Mouse (Mus musculus) layer of hippocampus, adult 11-12 months (tissue): ENCODE measurements around the gene Ofcc1.

Experiments
- DNase-seq: peaks from one replicate; pipeline ENCODE4 v3.0.0; 2022; ENCODE audit warnings: low spot score

Gene Ofcc1

DNA sequence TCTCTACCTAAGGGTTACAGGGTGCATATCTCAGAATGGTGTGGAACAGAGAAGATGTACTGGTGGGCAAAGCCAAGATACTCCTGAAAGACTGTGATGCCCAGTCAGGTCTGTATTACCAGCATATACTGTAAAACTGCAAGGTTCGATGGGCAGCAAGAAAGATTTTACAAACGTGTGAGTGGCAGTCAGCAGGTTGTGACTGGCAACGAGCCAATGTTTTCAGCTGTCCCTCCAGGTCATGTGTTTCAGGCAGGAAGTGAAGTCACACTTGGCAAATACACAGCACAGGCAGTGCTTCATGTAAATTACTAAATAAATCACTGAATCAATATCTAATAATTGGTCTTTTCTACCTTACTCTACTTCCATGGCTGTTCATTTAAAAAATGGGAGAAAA, at the start of gene Ofcc1:
TSS of gene Ofcc1 (minus strand) at position 163 of the 400 bp plus-strand sequence.
- no peak for DNase-seq

DNA sequence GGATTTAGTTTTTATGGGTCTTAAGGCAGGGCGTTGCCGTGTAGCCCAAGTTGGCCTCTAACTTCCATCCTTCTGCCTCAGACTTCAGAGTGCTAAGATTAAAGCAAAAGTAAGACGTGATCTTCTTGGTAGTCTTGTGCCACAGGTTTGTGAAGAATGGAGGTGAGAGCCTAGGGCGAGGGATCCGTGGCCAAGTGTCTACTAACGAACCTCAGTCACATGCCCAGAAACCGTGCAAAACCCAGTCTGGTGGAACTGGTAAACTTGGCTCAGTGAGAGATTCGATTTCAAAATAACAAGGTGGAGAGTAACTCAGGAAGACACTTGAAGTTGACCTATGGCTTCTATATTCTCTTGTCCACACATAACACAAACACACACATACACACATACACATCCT, 28.9 kb upstream of the Ofcc1 start:
- DNase-seq: no peak

DNA sequence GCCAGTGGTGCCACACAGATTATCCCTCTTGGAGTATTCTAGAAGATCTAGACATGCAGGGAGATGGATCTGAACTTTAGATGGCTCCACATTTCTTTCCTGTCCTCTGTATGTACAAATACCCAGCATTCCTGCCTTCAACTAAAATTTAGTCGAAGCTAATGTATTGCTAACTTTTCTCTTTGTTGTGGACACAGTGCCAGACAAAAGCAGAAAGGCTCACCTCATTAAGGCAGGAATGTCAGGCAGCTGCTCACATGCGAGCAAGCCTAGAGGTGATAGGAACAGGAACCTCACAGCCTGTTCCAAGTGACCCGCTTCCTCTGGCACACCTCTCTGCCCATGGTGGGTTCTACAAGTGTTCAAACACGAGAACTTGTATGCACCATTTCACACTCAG, 26.2 kb upstream of the Ofcc1 start:
- no peak for DNase-seq

DNA sequence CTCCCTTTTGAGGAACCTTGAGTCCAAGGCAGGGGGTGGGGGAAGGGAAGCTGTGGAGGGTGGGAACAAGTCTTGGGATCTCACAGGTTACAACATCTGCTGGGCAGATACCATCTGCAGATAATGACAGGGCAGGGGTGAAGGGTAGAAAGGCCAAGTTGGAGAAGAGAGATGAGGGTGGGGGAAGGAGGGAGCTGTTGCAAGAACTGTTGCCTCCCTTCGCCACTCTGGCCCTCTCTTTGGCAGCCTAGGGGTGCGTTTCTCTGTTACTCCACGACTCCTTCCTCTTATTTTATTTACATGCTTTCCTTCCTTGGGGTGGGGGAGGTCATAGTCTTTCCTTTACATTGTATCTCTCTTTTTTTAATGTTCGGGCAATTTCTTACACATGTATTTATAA, 23.7 kb upstream of the Ofcc1 start:
- no peak for DNase-seq

DNA sequence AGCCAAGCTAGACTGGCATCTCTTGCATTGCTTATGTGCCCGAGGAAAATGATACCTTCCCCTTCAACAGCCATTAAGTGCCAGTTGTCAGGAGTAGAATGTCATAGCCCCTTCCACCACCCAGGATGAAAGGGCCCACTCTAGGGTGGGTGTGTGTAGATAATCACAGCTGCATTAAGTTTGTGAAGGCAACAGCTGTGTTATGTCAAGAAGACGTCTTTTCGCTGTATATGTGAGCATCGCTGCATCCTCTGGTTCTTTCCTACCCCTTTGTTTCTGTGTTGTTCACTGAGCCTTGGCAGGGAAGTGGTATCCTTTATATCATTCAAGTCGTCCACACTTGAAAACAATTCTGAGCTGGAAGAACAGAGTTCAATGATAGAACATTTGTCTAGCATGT, 15.5 kb upstream of the Ofcc1 start:
- no peak for DNase-seq

DNA sequence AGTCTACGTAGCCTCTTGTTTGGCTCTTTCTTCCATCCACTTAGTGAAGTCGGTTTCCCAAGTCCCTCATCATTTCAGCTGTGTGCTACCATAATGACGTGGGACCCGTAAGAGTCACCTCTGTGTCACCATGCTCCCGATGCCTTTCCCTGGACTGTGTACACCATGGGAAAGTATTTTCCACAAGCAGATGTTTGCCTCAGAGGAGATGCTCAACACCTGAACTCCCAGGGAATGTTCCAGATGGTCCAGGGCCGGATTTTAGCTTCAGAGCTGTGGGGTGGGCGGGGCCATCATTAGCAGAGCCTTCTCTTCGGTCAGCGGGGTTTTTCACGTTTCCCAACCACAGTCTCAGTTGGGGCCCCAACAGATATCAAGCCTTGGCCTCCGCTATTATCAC, 5.5 kb upstream of the Ofcc1 start:
- DNase-seq: no peak

DNA sequence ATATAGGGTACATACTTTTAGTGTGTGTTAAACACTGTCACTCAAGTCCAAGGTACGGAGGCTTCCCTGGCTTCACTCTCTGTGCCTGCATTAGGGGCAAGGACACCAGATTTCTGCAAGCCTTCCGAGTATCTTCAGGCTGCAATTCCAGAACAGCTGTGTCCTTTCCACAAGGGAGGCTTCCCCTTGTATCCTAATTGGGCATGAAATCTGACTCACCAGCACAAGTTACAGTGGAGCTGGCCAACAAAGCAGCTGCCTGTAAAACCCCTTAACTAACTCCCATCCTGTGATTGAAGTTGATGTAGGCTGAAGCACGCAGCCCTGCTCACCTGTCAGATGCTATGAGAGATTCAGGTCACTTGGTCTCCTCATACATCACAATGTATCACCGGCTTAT, 3.6 kb upstream of the Ofcc1 start:
- DNase-seq: no peak

DNA sequence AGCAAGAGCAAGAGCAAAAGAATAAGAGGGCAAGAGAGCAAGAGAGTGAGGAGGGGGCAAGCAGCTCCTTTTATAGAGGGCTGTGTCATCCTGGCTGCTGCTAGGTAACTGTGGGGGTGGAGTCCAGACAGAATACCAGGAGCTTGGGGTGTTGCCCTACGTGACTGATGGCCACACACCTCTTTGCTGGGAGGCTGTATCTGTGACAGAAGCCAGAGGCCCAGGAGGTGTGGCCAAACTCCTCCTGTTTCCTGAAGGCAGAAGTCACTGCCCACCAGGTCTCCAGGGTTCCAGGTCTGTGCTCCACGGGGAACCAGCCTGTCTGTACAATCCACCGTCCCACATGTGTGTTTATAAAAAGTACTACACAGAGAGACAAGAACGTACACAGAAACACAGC, 558 bp downstream of the Ofcc1 start:
- DNase-seq: no peak

DNA sequence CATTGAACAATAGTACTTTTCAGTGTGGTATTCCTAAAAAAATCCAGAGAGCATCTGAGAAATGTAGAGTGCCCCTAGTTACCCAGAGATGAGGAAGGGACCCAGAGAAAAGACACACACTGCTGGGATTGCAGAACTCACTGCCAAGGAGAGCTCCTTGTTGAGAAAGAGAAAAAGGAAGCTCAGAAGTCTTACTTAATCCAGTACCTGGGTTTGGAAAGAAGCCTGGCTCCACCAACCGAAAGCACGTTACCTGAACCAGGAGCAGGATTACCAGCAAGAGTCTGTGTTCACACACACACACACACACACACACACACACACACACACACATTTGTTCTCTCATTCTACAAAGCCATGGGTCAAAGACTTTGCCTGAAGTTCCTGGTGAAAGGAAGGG, 14.2 kb downstream of the Ofcc1 start:
- no peak for DNase-seq

DNA sequence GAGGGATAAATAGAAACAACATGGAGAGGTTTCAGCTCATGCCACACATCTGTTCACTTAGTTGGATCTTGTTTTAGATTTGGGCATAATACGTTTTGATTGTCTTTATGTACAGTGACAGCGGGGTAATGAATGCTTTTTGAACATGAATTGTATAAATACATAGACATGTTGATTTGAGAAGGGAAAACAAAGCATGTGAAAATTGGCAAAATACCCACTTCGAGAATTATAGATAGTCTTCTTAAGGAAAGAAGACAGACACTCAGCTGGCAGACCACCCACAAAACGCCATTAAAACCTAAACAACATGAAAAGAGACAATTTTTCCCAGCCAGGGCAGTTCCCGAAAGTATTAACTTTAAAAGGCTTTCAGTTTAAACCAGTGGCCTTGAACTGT, 37.9 kb downstream of the Ofcc1 start:
- no peak for DNase-seq

DNA sequence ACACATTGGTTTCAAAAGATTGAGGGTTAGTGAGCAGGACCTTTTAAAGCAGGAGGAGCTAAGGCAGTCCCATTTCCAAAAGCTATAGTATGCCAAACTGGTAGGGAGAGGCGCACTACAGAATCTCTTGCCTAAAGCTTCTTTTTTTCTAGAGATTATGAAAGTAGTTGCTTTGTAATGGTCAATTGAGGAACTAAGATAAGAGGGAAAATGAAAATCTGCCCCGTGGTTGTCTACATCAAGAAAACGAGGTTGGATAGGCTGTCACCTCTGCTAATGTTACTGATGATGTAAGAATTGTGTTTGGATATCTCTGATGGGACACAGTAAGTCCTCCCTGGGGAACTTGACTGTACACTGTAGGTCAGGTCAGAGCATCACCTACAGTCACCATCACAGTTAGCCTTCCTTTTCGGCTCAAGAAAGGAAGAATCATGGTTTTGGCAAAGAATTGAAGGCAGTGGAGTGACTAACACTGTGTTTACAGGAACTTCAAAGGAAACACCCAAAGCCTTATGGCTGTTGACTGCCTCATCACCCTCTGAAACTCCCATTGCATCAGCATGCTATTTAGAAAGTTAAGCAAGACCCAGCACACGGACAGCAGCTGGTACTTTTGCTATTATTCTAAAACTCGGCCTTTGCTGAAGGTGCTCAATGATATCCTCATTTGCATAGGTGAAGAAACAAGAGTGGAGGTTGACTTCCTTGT, 40.3 kb downstream of the Ofcc1 start:
- no peak for DNase-seq

DNA sequence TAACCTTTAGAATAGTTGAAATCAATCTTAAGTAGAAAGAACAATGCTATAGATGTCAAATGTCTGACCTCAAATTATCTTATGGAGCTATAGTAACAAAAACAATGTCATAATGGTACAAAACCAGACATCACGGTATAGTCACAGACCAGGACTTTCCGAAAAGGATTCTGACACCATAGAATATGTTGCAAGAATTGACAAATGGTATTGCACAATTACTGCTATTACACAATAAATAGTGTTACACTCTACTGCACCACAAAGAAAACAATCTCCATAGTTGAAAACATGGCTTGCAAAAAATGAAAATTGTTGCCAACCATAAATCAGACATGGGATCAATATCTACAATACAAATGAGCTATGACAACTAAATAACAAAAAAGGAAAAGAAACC, 43.5 kb downstream of the Ofcc1 start:
- no peak for DNase-seq

DNA sequence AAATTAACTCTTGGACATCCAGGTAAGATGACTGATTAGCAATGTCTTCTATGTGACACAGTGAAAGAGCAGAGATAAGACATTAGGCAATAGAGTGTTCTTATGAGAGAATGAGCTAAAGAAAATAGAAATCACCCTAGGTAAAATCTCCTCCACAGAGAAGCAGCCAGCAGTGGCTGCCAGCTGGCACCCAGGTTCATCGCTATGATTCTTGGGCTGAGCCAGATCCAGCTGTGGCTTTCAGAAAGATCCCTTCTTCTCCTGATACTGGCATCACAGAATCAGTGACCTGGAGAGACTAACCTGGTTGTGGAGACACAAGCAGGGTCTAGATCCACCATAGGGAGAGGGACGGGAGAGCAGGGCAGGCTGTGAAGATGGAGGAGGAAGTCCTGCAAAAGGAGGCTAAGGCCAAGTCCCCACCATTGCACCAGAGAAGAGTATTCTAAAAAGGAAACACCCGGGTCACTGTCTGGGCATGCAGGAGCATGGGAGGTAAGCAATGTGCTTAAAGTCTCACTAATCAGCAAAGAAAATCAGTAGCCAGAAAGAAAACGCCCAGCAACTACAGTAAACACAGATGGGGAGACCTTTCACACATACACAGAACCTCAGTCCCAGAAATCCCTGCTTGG, 46.0 kb downstream of the Ofcc1 start:
- DNase-seq: no peak

DNA sequence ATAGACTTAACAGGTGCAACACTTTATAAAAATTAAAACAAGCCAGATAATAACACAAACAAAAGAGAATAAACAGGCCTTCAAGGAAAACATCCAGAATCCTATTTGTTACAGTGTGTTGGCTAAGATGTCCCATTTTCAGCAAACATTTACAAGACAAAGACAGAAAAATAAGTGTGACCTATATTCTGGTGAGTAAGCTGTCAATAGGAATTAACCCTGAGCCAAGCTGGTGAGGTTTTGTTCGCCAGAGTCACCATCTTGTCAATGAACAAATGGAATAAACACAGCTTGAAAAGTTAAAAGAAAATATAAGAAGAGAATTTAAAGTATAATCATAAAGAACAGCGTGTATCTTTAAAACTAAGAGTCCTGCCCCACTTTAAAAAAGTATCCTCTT, 68.4 kb downstream of the Ofcc1 start:
- DNase-seq: no peak

DNA sequence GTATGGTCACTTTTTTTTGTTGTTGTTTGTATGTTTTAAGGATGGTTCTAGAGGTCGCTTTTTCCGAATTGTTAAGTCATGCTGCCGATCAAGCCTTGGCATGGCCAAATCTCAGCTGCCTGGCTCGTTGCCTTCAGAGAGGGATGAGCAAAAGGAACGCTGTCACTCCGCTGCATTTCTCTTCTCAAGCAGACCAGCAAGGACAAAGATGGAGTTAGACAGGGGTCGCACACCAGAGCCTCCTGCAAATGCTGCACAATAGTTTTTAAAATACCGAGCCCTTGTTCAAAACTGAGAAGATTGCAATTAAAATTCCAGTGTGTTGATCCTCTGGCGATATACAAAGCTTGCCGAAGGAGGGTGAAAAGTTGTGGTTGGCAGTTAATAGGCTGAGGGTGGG, 70.4 kb downstream of the Ofcc1 start:
- no peak for DNase-seq

DNA sequence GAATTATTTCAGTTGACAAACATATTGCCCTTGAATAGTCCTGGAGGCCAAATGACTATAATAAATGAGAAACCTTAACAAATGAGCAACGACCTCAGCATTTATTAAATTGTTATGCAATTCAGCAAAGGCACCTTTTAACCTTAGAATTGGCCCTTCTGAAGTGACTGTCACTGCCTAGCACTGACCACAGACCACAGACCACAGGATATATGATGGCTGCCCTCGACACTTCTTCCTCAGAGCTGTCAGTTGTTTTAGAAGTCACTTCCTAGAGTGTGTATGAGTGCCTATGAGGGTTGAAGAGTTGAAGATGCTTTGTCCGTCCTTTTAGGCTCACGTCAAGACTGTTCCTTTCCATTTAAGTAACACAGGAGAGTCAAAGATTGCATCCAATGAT, 72.6 kb downstream of the Ofcc1 start:
- DNase-seq: no peak

DNA sequence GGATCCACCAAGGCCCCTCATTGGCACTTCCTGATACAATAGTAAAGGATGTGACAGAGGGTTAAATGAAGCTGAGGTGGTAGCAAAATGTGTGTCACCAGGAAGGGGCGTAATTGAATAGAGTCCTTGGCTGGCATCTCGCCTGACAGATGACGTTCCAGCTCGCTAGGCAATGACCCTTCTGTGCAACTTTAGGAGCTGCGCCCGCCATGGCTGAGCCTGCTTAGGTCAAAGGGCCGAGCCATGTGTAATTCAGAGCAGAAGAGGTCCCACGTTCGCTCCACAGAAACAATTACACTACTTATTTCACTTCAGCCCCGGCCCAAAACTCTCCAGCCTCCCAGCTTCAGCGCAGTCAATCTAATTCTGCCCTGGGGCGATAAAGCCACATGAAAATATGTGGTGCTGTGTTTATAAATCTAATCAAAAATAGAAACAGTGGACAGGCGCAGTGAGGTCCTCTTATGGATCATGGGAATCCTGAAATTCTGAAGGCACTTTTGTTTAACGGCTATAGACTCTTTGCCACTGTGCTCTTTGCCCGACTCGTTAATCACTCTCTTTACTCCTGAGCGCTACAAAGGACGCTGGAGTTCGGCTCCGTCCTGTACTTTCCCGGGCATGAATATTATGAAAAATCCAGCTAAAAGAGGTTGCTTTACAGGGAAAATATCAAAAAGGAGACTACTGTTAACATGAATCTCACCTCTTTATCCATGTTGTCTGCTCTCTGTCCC, 73.8 kb downstream of the Ofcc1 start:
- DNase-seq: no peak

DNA sequence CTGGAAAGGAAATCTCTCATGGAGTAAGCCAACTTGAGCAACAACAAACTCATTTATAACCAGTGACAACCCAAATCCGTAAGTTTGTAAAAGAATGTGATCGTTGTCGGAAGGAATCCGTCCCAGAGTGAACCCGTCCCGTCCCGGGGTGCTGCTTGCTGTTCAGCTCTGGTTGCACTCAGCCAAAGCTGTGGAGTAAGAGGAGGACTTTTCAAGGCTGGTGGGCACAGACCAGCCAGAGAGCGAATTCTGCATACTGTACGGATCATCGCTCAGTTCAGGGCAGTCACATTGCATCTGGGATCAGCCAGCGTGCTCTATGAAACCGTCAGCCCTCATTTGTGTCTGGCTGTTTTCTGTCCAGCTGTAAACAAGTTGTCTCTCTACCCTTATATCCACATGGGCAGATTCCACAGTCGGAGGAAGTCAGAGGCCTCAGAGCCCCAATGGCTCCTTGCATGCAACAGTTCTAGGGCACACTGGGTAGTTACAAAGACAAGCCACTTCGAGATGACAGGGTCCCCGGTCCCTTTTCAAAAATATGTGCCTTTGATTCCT, 75.9 kb downstream of the Ofcc1 start:
- DNase-seq: no peak

DNA sequence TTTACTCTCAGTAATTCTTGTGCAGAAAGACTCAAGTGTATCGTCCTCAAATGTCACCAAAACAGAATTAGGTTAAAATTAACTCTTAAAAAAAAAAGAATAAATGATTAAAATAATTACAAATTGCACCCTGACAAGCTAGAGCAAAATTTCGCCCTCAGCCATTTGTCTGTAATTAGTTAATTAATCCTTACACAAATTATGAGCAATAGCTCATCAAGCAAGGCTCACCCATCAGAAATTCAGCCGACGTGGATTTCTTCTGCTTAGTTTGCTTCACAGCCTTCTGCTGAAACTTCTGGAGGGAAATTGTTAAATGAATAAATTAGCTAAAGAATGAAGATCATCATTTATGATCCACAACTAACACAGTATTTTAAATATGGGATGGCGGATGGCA, 80.6 kb downstream of the Ofcc1 start:
- no peak for DNase-seq

DNA sequence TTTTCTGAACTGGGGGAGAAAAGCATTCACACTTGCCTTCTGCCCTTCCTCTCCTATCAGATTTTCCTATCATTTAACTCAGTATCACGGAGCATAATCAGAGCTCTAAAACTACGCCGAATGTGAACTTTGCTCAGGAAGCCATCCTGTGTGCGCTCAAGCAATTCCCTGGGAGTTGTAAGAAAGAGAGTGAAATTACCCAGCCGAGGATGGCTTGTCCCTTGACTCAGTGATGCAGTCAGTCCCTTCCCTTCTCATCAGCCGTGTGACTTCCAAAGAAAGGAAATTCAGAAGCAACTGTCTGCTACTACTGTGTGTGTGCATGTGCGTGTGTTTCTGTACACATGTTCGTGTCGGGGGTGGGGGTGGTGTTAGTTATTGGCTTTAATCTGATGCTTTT, 93.7 kb downstream of the Ofcc1 start:
- DNase-seq: no peak

DNA sequence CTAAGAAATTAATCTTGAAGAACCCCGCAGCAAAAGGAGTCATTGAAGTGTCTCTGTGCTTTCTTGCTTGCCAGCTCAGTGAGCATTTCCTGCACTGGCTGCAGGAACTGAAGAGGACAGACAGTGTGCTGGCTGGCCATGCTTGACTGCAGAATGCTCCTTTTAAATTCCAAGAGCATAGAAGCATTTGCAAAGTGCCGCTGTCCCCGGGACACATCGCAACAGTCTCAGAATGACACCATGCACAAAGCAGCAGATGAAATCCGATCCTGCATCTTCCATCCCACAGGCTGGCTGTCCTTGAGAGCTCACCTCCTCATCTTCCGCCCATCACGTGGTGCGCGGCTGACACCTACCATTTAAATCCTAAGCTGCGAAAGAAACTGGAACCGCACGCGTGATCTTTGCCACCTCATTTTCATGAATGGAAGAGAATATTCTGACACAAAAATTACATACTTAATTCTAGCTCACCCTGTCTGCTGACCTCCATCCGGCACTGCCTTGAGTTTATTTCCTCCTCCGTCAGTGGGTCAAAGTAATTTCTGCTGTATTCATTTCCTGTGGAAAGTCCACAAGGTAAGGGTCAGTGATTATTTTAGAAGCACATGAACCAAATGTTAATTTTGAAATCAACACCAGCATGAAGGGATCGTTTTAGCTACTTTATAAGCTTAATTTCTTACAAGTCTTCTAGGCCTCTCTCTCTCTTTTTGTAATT, 98.0 kb downstream of the Ofcc1 start:
- no peak for DNase-seq

DNA sequence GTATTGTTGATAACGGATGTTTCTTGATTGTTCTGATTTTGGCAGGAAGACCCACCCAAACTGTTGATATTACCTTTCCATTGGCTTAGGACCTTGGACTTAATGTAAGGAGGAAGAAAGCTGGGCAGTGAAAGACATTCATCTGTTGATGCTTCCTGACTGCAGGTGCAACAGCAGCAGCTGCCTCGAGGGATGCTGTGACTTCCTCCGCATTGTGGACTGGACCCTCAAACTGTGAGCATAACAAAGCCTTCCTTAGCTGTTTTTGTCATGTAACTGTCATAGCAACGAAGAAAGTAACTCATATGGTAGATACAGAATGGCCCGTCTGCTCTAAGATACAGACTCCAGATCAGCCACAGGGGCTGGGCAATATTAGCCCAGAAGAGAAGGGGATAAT, 102.5 kb downstream of the Ofcc1 start:
- DNase-seq: no peak

DNA sequence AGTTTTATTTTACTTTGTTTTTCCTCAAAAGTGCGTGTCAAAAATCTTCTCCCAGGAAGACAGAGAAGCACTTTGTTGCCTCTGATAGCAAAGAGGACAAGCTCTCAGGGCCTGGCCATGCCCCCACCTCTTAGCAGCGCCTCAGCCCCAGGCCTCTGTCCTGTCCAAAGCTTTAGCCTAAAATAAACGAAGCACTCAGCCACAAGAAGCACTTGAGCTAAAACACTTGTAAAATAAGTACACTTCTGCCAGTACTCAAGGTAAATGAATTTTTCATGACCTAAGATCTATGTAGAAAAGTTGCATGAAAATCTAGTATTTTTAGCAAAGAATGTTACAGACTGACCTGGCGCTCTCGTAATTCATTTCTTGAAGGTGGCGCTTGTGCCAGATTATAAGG, 117.4 kb downstream of the Ofcc1 start:
- no peak for DNase-seq
